Mouse (Mus musculus) lung, adult 2 months (tissue): ENCODE results near the gene Foxp1.

Experiments used
- CTCF ChIP-seq: fragments of 200-500 bp; IDR thresholded peaks from 2 replicates; pipeline ENCODE4 v1.5.1; 2011; ENCODE audit warnings: mild to moderate bottlenecking, low read length, control low read depth; ENCODE audit not compliant: insufficient read depth
- POLR2A ChIP-seq: fragments of 200-500 bp; IDR thresholded peaks from 2 replicates; pipeline ENCODE4 v1.6.1; 2011; ENCODE audit warnings: low read depth, mild to moderate bottlenecking, control low read depth, low read length, borderline replicate concordance; ENCODE audit errors: extremely low read depth

GRCm38 (mm10) chr6:99175377-99175776, 347.1 kb downstream of the Foxp1 start:
- no peak for TF ChIP-seq CTCF
- no peak for TF ChIP-seq POLR2A
